Mouse (Mus musculus) 416B (cell line): ENCODE data around the gene Camta1.
"Not testable (repeated sequence)": the region's sequence is repeated elsewhere in the genome, so short reads cannot be mapped to it uniquely, and the experiment has no call there.

ENCODE experiments used
- DNase-seq: peaks from one replicate; pipeline ENCODE4 v3.0.0; 2011; ENCODE audit warnings: low read depth

Gene Camta1

DNA sequence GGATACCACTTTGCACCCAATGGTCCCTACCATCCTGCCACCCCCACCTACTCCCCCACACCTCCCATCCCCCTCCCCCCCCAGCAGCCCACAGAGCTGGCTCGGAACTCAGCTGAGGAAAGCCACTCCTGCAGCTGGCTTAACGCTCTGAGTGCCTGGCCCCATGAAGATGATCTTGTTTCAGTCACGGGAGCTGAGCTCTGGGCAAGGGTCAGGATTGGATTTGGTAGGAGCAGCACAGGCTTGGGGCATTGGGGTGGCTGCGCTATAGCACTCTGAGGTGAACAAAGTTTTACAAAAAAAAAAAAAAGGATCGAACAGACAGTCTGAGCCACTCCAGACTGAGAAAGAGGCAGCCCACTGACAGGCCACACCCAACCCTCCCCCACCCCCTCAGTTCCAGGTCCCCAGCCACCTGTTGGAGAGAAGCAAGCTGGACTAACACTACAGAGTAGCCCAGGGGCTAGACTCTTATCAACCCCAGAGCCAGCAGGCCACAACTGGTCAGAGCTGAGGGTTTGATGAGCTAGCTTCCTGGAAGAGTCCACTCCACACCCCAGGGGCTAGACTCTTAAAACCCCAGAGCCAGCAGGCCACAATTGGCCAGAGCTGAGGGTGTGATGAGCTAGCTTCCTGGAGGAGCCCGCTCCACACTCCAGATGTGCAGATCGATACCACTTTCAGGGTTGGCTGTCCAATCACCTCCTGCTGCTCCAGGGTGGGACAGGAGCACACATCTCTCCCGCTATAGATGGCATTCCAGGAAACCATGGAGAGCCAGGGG, 966.8 kb downstream of the Camta1 start:
- peak; percentile 64 for DNase-seq

DNA sequence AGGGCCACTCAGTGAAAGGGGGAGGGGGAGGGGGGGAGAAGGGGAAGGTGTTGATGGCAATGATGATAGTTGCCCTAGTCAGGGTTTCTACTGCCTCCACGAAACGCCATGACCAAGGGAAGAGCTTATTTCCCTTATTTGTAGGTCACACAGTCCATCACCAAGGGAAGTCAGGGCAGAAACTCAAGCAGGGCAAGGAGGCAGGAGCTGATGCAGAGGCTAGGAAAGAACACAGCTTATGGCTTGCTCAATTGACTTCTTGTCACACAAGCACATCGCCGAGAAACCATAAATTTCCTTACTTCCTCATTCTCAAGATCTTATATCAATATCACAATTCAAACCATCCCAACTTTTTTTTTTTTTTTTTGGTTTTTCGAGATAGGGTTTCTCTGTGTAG, 970.4 kb downstream of the Camta1 start:
- peak; percentile 43 for DNase-seq

DNA sequence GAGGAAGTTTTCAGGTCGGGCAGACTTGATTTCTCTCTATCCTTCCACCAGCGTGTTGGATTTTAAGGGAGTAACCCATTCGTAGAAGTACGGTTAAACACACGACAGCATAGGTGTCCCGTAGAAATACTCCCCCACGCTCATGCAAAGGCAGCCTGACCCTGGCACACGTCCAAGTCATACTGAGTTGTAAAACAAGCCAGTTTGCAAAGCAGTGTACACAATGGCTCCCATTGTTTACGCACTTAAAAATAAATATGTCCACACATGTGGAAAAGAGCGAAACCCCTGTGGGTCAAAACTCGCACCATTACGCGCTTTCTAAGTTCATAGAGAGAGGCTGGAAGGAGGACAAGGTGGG, 971.7 kb downstream of the Camta1 start:
- DNase-seq: no peak

DNA sequence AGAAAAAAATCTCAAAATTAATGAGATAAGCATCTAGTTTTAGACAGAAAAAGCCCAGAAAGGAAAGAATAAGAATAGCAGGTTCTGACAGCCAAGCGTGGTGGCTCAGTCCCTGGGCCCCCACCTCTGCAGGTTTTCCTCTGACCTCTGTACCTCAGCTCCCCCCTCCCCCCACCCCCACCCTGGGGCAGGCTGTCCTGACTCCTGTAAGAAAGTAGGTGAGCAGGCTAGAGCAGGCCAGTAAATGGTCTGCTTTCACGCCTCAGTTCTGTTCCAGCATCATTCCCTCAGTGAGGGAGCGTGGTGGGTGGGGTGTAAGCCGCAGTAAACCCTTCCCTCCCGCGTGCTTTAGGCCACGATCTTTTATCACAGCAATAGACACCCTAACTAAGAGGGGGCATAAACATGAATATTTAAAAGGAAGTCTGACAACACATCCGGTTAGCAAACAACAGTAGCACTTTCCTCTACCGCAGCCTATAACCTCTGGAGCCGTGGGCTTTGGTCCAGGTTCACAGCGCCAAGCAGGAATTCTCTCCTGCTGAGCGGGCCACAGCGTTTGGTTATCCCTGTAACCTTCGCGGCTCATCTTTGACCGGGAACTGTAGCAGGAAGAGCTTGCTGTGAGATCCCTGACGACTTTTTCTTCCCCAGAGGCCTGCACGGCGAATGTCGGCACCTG, 972.3 kb downstream of the Camta1 start:
- DNase-seq: no peak

DNA sequence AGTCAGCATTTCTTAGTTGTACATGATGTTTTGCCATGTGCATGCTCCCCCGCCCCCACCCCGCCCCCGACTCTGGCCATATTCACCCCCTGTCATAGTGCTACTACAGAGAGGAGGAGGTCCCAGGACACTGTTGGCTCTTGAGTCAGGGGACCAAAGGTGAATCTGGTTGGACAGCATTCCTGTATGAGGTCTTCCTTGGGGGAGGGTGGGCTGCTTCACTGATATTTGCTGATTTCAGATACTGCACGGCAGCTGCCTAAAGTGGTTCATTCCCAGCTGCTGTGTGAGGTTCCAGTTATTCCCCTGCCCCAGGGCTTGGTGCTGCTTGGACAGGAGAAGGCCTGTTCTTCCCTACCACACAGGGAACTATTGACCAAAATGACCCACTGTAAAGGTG, 973.2 kb downstream of the Camta1 start:
- DNase-seq: no peak

DNA sequence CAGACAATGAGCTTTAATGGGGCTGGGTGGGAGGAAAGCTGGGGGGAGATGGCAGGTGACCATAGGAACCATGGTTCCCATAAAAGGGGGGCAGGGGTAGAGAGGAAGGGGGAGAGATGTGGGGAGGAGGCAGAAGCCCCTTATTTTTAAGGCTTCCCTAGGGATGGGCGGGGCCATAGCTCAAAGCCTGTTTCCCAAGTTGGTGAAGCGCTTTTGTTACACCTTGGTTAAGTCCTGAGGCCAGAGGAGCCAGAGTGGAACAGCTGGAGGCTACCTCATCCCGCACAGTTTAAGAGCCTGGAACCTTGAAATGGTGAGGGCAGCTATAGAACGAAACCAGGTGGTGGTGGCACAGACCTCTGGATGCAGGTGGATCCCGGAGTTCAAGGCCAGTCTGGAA, 973.8 kb downstream of the Camta1 start:
- no peak for DNase-seq

DNA sequence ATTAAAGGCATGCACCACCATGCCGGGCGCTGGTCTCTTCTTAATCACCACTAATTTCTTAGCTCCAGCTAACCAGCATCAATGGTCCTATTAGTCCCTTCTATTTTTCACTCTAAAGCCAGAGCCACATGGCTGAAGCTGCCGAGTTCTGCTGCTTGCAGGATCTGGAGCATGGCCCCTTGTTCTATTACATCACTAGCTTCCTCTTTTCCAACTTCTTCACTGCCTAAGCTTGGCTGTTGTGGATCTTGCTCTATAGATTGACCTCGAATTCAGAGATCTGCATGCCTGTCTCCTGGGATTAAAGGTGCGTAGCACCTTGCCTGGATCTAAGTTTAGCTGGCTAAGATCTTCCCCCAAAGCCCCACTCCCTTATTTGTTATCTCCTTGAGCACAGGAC, 979.0 kb downstream of the Camta1 start:
- DNase-seq: no peak

DNA sequence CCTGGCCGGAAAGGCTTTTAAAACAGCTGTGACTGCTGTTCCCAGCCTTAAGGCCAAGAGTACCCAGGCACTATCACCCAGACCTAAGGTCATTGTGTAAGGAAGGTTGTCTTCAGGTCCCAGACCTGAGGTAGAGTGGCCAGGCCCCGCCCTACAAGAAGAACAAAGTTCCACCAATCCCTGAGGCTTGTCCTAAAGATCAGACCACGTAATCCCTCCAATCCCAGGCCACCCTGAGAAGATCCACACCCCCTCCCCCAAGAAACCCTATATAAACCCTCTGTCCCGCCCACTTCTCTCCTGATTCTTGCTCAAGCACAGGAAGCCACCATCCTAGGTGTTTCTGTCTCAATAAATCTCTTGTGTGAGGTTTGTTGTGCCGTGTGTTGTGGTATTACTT, 981.3 kb downstream of the Camta1 start:
- DNase-seq: no peak

DNA sequence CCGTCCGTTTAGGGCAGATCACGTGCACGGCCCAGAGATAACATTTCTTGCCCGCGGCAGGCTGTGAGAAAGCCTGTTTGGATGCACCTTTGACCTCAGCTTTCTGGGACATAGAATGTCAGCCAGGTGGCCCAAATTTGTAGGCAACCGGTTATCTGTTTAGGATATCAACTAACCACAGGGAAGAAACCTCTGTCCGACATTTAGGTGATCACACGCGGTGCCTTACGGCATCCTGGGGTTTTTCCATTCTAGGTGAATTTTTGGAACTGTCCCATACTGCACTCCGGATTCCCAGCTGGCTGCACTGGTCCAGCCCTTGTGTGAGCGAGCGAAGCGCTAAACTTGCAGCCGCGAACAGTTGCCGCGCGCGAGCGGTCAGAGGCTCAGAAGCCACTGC, 982.0 kb downstream of the Camta1 start:
- no peak for DNase-seq

DNA sequence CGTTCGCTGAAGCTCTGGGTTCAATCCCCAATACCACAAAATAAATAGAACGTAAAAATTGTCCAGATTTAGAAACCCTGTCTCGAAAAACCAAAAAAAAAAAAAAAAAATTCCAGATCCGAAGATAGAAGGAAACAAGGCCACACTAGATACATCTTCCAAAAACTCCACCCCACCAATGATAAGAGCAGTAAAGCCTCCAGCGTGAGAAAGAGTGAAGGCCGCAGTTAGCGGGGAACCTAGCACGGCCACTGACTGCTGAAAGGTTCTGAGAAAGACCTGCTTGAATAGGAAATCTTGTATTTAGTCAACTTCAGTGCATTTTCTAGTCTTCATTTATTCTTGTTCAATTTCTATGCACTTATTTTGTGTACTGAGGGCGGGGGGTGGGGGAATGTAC, 986.3 kb downstream of the Camta1 start:
- DNase-seq: no peak

DNA sequence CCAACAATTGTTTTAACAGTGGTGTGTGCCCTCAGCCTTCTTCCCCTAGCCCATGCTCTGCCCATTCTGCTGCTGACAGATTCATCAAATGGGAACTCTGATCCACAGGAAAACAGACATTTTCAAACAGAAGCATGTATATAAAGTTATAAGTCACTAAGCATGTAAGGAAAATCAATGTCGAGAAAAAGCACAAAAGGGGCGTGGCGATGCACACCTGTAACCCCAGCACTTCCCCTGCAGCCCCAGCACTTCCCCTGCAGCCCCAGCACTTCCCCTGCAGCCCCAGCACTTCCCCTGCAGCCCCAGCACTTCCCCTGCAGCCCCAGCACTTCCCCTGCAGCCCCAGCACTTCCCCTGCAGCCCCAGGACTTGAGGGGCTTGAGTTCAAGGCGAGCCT, 987.3 kb downstream of the Camta1 start:
- not testable (repeated sequence) for DNase-seq

DNA sequence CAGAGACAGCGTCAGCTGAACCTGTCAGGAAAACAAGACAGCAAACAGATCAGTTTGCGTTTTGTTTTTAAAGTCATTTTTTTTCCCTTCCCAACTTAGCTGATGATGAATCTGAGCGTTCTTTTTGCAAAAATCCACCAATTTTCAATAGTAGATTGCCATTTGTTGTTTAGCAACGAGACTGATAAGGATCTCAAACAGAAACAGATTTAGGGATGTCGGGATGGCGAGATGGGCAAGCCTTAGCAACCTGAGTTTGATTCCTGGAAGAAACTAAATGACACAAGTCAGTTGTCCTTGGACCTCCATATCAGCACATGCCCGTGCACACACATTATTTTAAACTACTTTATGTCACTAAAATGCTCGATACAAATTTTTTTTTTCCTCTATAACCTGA, 989.0 kb downstream of the Camta1 start:
- no peak for DNase-seq

DNA sequence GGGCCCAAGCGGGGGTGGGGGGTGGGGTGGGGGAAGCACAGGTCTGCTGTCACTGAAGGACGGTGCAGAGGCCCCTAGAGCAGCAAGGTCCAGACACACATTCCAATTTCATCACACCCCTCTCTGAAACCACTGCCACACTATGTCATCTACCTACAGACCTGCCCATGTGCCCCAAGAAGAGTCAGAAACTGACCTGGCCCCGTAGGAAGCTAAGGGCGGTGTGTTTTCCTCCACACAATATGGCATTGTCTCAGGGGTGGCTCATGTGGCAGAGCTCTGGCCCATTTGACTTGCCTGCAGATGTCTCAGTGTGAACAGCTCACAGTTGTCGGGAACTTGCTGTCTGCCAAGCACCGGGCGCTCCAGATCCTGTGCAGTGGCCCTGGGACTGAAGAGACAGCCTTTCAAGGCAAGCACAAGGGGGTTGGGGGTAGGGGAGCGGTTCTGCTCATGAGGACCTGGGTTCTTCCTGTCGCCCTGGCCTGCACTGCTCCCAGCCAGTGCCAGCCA, 989.5 kb downstream of the Camta1 start:
- DNase-seq: no peak

DNA sequence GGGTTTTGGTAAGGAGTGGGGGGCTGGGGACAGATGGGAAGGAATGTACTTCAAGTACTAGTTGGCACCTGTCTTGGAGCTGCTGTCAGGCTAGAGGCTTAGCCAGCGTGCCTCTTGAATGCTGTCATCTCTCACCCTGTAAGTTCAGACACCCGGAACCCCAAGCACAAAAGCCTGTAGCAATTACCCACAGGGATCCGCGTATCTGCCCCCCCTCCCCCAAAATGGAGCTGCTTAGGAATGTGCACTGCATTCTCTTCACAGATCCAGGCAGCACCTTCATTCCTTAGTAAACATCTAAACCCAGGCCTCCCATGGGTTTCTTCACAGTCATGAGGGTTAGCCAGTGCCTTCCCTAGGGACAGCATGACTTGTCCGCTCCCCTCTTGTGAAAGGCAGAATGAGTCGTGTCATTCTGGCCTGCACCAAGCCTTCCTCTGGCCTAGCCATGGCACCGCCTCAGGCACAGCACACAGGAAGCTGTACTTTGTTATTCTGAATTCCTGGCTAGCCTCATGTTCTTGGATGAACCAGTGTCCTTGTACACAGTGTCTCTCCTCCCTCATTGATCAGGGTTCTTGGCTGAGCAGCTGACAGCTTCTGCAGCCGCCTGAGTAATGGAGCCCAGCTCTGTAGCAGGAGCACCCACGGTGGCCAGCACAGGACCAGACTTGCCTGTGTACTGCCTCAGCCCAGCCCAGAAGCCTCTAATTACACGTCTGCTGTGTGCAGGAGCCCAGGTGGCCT, 990.1 kb downstream of the Camta1 start:
- no peak for DNase-seq

DNA sequence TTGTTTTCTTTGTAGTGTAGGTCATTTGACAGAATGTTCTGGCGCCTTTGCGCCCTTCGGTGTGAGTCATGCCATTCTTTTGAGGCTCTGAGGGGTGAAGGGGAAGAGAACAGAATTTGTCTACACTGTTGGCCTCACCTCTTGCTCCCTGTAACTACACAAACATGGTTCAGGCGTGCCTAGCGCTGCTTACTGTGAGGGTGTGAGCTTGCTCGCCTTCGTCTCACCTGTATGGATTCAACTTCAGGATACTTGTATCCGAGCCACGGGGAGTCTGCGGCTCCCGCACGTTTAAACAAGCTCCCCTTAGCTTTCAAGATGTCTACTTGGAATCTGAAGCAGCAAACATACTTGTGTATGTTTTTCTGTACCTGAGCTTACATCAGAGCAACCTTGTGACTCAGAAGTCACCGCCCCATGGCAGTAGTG, 990.7 kb downstream of the Camta1 start:
- no peak for DNase-seq

DNA sequence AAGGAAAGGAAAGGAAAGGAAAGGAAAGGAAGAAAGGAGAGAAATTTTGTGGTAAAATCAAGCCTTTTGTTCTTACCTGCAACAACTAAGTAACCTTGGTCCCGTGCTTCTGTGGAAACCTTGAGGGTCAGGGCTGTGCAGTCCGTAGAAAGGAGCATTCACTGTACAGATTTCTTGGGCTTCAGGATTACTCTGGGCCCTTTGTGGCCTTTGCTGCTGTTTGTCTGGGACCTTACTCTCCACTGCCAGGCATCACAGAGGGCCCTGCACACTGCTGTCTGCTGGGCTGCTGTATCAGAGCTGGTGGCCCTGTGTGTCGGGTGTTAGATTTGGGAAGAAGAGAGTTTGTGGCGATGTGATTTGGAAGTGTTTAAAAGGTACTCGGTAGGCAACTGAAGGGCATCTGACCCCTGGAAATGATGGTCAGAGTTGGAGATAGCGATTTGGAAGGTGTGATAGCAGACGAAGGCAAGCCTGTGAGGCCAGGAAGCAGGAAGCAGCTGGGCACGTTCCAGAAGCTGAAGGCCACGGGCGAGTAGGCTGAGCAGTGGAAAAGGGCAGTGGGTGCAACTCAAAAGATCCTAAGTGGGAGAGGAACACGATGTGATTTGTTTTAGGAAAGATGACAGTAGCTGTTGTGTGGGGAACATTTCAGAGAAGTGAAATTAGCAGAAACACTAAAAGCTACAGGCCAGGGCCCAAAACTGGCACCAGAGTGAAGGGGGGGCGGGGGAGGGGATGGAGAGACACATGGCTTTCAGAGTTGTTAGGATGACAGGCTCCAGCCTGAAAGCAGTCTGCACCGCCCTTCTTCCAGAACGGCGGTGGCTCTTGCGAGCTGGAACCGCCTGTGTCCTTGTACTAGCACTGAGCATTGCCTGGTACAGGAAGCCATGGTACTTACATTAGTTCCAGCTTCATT, 992.1 kb downstream of the Camta1 start:
- DNase-seq: no peak

DNA sequence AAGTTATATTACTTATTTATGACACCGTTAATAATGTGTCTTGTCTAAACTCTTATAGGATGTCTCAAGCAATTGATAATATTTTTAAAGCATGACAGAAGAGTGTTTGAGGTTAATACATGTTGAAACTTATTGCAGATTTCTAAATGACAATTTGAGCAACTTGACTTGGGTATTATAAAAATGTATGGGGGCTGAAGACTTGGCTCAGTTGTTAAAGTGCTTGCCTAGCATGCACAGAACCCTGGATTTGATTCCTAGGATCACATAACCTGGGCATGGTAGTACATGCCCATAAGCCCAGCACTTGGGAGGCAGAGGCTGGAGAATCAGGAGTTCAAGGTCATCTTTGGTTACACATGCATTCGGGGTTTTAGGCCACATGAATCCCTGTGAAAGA, 992.8 kb downstream of the Camta1 start:
- no peak for DNase-seq

DNA sequence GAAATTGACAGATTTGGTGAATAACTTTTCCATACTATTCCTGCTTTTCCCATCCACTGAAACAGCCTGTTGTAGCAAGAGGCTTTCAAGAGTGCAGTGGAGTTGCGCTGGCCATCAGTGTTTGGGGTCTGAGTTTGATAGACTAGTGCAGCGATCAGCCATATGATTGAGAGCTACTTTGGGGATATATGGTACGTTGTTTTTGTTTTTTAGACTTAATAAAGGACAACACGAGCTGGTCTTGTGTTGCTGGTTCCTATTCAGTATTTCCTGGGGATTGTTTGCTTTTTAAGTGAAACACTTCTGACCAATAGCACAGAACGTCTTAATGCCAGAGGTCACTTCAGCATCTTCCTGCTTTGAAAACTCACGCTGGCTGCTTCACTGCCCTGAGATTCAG, 993.5 kb downstream of the Camta1 start:
- no peak for DNase-seq
